Mouse (Mus musculus): Measurements from ENCODE around the gene Crp.

The Crp gene

GRCm38 (mm10) chr1:172697844-172698243, at the start of gene Crp:
TSS of gene Crp (plus strand) at chr1:172698055.
- in situ Hi-C loops (cut with MseI, MboI), result no loop called here

GRCm38 (mm10) chr1:172649396-172649795, 48.5 kb upstream of the Crp start:
- in situ Hi-C loops (cut with MseI, MboI), result loop anchor here (25.0 kb wide), 1 partner anchor 738 kb away; no protein-coding TSS in a partner anchor

DNA sequence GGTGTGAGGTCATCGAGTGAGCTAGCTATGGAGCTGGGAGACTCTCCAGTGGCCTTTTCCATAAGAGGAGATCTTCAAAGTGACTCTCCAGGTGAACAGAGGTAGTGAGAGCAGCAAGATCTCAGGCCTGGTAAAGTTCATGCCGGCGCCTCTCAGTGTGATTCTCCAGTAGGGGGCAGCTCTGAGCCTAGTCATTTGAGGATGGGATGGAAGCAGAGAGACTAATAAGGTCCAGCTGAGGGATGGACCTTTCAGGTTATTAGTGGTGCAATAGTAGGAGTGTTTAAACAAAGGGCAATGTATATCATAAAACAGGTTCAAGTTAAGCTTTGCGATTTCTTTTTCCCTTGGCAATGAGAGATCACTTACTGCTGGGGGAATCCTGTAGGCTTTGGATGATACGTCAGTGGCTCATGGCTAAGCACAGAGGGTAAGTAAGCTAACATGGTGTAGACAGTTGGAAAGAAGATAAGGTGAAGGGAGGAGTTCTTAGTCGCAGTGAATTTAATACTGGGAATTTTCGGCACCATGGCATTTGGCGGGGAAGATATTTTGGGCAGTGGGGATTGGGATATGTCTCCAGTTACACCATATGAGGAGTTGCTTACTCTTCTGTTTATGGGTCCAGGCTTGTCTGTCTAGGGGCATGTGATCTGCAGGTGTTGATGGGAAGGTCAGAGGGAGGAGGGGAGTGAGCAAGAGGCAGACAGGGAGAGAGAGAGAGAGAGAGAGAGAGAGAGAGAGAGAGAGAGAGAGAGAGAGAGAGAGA, 47.2 kb upstream of the Crp start:
- in situ Hi-C loops (cut with MseI, MboI), result no loop called here

DNA sequence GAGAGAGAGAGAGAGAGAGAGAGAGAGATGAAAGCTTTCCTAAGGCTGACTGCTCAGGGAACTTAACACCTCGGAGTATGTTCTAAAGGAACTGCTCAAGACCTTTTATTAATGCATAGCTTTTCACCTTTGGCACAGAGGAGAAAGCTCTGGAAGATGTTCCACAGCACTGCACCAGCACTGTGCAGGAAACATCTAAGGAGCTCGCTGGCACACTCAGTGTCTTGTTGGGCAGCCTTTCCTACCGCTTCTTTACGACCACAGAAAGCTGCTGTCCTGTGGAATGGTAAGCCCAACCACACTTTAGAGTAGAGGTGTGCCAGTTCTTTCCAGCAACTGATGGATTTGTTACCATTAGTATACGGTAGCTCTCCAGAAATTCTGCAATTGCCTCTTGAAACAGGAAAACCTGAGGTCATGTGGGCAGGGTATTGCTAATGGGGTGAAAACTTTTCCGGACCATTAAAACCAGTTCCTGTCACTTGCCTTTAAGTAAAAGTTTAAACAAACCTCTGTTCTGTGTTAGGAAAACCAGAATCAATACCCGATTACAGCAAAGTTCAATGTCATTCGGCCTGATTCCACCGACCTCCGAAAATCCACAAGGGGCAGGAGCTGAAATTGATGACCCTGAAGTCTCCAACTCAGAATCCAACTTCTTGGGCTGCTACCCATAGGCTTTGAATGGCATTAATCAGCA, 46.4 kb upstream of the Crp start:
- in situ Hi-C loops (cut with MseI, MboI), result no loop called here

- in situ Hi-C loops (cut with MseI, MboI), result no loop called here
These were observed 45.7 kb upstream of the Crp start for GRCm38 (mm10) chr1:172652040-172652662.

GRCm38 (mm10) chr1:172653900-172654299, 44.0 kb upstream of the Crp start:
- in situ Hi-C loops (cut with MseI, MboI), result no loop called here

DNA sequence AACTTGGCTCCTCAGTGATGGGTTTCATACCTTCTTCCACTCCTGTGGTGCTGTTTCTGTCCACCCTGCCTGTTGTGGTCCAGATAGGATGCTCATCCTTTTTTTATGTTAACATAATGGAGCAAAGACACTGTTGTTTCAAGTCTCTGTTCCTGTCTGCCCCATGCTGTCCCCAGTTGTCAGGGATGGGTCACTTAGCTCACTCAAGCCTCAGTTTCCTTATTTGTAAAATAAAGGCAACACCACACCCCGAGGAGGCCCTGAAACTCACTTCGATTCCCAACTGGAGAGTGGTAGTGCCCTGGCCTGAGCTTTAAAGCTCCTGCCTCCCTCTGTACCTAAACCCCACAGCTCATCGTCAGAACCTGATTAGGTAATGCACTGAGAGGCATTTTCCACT, 40.6 kb upstream of the Crp start:
- in situ Hi-C loops (cut with MseI, MboI), result no loop called here

- in situ Hi-C loops (cut with MseI, MboI), result no loop called here
These were observed 38.2 kb upstream of the Crp start for GRCm38 (mm10) chr1:172659688-172660087.

DNA sequence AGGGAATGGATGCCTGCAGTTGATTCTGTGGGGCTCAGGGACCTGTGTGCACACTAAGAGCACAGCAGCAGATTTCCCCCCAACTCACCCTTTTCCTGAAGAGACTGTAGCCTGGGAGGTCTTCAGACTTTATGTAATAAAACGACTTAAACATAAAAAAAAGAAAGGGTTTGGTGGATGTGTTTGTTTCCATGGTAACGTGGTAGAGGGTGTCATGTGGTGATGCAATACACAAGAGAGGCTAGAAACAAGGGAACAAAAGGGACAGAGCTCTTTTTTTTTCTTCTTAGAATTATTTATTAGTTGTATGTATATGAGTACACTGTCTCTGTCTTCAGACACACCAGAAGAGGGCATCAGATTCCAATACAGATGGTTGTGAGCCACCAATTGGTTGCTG, 32.4 kb upstream of the Crp start:
- in situ Hi-C loops (cut with MseI, MboI), result no loop called here

- in situ Hi-C loops (cut with MseI, MboI), result no loop called here
These were observed 30.3 kb upstream of the Crp start for GRCm38 (mm10) chr1:172667597-172667996.

GRCm38 (mm10) chr1:172670716-172671115, 27.1 kb upstream of the Crp start:
- in situ Hi-C loops (cut with MseI, MboI), result no loop called here

- in situ Hi-C loops (cut with MseI, MboI), result no loop called here
These were observed 17.1 kb upstream of the Crp start for GRCm38 (mm10) chr1:172680742-172681141.

DNA sequence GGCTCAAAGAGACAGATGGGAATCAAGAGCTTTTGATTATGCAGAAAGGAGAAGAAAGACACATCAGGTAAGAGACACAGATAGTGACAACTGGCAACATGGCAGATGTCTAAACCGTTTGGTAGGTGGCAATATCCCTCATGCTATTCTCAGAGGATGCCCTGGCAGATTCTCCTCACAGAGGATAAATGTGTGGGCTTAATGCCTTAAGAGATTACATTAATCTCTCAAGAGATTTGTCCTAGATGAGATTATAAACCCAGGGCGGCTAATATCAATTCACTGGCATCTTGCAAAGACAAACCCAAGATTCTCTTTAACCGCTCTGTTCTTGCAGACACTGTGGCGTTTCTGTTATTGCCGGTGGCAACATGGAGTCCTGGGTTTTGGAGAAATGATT, 14.3 kb upstream of the Crp start:
- in situ Hi-C loops (cut with MseI, MboI), result no loop called here

DNA sequence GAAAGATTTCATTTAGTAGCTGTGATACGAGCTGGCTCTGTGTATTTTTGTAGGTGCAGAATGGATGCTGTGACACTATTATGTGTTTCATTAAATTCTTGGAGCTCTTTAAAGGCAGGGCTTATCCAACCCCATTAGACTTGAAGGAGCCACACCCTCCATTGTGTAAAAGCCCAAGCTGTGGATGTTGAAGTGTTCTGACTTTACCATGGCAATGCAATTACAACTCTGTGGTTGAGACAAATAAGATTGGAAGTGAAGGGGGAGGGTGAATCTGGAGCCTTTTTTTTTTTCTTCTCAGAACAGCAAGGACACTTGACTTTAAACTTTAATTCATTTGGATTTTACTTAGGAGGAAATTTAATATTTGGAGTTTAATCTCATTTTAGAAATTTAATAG, 13.9 kb upstream of the Crp start:
- in situ Hi-C loops (cut with MseI, MboI), result no loop called here

DNA sequence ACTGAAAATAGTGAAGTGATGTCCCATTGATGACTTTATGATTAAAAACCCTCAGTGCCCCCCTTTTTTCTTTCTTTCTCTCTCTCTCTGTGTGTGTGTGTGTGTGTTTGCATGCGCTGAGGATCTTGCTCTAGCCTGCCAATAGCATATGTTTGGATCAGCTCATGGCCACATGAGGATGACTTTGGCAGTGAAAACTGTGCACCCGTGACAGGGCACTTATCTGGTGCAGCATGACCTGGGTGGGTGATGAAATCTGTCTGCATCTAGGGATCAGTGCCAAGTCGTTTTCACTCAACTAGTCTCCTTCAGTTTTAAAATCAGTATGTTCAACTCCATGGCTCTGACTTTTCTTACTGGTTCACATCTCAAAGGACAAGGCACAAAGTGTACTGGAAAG, 12.7 kb upstream of the Crp start:
- in situ Hi-C loops (cut with MseI, MboI), result no loop called here

DNA sequence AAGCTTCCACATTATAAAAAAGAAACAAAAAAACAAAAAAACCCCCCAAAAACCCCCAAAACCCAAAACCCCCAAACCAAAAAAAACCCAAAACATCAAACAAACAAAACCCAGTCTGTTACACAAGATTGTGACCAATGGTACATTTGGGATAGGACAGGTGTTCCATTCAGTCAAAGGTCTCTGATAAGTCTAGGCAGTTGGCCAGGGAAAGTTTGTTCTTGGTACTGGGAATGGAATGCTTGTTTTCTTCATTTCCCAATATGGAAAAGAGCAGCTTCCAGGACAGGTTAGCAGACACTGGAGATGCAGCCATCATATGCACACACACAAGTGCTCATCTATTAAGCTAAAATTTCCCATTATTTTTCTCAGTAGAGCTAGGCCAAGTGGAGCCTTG, 433 bp upstream of the Crp start:
- in situ Hi-C loops (cut with MseI, MboI), result no loop called here

- in situ Hi-C loops (cut with MseI, MboI), result no loop called here
These were observed 3.0 kb downstream of the Crp start for GRCm38 (mm10) chr1:172700814-172701213.

DNA sequence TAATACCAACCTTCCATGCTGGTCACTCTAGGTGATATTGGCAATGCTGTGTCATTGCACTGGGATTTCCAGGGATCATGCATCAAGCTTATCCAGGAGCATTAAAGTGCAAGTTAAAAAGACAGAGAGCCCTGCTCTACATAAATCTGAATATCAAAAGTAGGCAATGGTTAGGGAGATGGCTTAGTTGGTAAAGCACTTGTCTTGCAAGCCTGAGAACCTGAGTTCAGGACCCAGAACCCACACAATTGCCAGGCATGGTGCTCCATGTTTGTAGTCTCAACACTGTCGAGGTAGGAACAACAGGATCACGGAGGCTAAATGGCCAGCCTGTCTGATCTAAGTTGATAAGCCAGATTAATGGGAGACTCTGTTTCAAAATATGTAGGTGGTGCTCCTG, 3.5 kb downstream of the Crp start:
- in situ Hi-C loops (cut with MseI, MboI), result no loop called here

- in situ Hi-C loops (cut with MseI, MboI), result no loop called here
These were observed 4.0 kb downstream of the Crp start for GRCm38 (mm10) chr1:172701901-172702300.

DNA sequence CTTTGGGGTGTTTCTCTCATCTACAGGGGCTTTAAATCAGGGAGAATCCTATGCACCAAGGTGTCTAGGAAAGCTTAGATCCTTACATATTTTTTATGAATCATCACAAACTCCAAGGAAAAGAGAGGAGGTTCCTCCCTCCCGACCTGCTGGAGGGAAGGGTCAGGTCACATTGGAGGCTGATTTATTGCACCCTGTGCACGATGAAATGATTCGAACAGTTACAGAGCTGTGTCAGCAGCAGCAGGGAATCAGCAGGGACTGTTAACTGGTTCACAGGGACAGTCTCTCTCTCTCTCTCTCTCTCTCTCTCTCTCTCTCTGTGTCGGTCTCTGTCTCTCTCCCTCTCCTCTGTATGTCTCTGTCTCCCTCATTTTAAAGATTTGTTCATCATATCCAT, 6.9 kb downstream of the Crp start:
- in situ Hi-C loops (cut with MseI, MboI), result no loop called here

DNA sequence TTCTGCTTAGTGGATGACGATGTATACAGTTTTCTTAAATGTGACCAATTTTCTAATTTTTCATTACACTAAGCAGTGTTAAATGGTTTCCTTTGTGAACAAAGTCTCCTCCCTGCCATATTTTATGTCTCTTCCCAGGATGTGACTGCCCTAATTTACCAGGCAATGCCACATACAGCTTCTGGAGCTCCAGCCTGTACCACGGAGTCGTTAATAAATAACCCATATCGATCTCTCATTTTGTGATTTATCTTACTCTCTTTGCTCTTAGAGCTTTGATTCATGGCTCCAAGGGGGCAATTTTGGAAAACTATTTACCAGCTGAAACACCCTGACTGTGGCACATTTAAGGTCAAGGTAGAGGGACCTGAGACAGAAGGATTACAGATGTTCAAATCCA, 8.4 kb downstream of the Crp start:
- in situ Hi-C loops (cut with MseI, MboI), result no loop called here

GRCm38 (mm10) chr1:172709788-172710350, 12.0 kb downstream of the Crp start:
- in situ Hi-C loops (cut with MseI, MboI), result no loop called here

DNA sequence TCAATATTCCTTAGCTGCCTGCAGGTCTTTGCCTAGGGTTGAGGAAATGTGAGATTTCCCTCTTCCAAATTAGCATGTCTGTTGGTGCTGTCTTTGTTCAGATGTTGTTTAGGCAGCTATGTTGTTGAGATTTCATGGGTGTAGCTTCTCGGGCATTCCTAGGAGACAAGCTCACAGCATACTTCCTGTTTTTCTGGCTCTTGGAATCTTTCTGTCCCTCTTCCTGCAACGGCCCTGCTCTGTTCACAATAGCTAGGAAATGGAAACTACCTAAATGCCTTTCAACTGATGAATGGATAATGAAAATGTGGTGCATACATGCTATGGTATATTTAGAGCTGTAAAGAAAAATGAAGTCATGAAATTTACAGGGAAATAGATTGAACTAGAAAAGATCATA, 13.5 kb downstream of the Crp start:
- in situ Hi-C loops (cut with MseI, MboI), result no loop called here
